Mouse (Mus musculus) cerebellum, postnatal 14 days (tissue): ENCODE data around the gene Aff1.

Experiments
- DNase-seq, 2 experiments: peaks; one replicate each; pipeline ENCODE4 v3.0.0; 2021; ENCODE audit warnings: mixed read lengths in 2 of 2

The Aff1 gene

DNA sequence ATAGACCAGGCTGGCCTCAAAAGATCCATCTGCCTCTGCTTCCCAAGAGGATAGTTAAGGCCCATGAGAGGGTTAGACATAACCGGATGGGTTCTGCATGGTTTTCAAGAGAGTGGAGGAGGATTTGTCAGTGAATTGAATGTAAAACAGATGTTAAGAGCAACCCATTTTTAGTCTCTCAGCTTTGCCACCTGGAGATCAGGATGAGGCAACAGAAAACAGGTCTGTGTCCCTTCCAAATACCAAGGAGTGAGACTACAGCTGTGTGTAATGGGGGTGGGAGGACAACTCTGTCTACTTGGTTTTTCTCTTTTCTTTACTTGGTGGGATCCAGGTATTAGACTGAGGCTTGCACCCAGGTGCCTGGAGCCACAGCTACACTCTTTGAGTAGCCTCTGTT, 37.1 kb downstream of the Aff1 start:
- no peak for DNase-seq

DNA sequence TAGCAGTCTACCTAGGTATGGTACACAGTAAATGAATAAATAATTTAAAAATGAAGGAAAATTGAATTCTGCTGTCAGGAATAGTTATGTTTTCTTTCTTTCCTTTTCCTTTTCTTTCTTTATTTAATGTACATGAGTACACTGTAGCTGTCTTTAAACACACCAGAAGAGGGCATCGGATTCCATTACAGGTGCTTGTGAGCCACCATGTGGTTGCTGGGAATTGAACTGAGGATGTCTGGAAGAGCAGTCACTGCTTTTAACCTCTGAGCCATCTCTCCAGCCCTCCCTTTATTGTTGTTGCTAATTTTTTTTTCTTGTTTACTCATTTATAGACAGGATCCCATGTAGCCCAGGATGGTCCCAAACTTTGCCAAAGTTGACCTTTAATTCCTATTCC, 38.0 kb downstream of the Aff1 start:
- DNase-seq: no peak

DNA sequence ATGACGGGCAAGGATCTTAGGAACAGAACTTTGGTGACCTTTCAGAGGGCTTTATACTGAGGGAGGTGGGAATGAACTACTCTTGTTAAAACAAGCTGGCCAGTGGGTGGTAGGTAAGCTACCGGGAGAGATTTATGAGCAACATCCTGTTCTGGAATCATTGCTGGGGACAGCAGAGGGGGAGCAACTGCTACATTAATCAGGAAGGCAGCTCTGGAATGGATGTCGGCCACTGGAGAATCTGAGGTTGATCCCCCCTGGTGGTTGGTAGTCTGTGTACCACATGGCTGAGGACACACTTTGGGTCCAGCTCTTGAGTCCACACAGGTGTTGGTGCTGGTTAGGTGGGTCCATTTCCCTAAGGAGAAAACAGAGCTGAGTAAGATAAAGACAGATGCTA, 38.6 kb downstream of the Aff1 start:
- DNase-seq: no peak

DNA sequence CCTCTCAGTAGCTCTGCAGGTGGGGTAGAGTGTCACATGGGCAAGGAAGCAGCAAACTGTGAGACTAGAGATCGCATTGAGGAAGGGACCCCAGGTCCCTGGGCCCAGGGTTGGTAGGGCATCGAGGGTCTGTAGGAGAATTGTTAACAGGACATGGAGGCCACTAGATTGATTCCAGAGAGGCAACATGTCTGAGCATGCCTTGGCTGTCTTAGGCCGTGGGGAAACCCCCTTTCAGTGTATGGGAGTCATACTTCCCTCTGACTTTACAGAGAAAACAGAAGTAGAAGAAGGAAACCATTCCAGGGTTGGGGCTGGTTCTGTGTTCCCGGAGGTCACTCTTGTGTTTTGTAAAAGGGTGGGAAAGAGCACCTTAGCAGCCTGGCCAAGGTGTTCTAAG, 40.4 kb downstream of the Aff1 start:
- DNase-seq: no peak

DNA sequence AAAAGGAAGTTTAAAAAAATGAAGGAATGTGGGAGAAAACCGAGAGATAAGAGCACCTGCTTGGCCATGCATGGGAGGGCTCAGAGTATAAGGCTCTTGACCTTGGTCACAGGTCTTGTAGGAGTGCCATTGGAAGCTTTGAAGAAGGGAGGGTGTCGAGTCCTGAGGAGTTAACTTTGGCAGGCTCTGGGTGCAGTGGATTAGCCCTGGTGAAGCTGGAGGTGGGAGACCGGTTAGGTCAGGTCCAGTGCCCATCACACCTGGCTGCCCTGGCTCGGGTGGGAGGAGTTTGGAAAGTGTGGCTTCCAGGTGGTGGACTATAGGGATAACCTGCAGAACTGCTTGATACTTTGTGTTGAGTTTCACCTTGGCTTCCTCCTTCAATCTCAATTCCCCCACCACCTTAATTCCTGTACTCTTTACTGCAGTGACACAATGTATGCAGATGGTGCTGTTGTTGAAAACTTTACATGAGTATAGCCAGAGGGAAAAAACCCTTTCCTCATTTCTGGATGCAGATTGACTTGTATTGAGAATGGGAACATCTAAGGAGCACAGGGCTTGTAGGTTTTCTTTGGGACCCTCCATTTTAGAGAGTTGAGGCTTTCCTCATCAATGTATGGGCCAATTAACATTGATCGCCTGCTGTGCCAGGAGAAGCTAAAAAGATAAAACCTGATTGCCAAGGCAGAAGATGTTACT, 43.4 kb downstream of the Aff1 start:
- DNase-seq: no peak

DNA sequence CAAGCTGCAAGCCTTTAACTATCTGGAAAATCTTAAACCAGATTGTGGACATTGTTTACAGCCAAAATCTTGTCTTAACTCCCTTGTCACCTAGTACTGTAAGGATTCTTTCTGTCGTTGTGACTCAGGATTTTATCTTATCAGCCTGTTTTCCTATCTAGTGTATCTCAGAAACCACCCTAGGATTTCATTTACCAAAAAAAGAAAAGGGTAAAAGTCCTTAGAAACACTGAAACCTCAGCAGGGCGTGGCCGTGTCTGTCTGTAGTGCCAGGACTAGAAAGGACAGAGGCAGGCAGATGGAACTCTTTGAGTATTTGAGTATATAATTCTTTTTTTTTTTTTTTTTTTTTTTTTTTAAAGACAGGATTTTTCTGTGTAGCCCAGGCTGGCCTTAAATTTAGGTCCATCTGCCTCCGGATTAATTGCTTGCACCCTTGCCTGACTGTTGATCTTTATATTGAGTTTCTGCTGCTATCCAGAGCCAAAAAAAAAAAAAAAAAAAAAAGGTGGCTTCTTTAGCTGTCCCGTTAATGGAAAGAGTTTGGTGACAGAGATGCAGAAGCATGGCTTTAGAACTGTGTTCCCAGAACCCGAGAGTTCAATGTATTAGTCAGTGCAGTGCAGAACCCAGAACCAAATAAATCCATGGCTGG, 44.5 kb downstream of the Aff1 start:
- DNase-seq: no peak

DNA sequence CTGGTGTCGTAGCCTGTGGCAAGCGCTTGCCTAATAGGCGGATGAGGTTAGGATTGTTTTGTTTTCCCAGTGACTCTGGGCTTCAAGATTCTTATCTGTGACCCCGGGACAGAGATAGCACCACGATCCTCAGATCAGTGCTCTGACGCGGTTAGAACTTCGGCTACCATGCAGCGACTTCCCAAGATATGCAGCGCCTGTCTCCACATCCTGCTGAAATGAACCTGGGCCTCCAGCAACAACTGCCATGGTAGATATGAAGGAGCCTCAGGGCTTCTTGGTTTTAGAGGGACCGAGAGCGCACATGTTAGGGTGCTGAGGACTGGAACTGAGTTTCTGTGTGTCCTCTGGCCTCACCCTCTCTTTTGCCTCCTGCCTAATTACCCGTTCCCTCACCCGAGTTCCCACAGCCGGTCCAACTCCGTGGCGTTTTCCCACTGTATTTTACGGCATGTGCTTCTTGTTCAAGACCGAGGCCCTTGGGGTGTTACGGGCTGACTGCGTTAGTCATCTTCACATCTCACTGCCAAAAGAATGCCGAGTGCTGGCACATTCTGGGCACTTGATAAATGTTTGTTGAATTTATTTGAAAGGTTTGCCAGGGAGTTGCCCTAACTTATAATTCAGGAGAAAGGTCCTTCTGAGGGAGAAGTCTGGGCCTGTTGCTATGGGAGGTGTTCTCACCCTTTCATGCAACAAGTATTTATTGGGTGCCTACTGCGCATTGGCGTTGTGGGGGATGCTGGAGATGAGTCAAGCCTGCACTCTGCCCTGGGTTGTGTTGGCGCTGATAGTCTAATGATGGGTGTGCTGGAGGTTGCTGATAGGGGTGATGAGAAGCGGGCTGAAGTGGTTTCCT, 45.3 kb downstream of the Aff1 start:
- no peak for DNase-seq

DNA sequence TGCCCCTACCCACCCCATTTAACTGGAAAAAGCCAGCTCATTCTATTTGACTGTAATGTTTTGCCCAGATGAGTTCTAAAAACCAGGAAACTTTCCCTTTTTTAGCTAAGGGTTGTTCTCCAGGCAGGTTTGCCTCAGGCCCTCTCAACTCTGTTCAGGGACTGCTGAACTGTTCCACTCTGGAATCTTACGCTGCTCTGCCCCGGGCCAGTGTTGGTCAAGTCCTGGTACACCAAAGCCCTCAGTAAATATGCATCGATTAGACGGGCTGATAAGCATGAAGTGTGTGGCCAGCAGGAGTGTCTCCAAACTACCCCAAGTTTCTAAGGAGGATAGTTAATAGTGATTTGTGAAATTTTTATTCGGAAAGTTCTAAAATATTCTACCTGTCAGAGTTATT, 46.3 kb downstream of the Aff1 start:
- DNase-seq: no peak

DNA sequence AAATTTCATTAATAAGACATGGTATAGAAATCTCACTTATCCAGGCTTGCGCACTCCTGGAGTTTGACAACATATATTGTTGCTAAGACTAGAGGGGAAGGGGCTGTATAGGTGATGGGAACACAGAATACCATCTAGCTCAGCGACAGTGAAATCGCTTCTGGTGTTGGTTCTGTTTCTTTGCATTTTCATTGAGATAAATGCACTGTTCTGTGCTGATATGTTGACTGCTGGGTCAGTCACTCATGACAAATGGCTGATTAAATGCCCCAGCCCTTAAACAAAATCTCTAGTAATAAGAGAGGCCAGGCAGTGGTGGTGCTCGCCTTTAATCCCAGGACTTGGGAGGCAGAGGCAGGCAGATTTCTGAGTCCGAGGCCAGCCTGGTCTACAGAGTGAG, 47.0 kb downstream of the Aff1 start:
- no peak for DNase-seq

DNA sequence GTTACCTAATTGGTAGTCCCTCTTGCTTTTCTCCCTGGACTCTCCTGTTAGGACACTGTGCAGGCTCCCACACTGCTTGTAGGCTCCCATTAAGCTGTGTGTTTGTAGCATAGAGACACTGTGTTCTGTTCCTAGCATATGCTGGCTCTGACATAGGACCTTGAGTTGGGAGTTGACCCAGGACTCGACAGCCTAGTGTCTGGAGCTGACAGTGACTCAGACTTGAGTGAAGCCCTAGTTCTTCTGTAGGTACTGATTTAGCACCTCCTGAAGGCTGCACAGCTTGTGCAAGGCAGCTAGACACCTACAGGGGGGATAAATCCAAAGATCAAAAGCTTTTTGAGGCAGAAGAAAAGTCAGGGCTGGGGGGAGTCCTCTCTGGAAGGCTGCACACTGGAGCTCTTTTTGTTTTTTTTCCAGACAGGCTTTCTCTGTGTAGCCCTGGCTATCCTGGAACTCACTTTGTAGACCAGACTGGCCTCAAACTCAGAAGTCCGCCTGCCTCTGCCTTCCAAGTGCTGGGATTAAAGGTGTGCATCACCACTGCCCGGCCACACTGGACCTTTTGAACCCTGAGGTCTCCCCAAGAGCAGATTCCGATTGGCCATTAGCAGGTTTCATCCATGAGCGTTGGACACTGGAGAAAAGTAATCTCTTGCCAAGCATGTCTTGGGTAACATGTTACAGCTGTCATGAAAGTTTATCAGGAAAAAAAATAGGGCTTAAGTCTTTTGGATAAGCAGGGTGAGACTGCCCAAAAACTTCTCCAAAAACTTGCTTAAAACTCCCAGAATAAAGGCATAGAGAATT, 48.1 kb downstream of the Aff1 start:
- no peak for DNase-seq

DNA sequence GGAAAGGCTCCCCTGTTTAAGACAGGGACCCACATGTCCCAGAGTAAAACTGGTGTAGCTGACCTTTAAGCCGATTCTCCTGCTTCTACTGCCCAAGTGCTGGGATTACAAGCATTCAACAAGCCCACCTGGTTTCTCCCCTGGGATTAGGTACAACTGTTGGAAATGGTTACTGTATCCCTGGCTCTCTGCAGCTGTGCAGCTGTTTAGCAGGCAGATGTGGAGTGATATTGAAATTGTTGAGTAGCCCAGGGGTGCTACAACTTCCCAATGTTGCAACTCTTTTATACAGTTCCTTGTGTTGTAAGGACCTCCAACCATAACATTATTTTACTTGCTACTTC, 48.7 kb downstream of the Aff1 start:
- no peak for DNase-seq

DNA sequence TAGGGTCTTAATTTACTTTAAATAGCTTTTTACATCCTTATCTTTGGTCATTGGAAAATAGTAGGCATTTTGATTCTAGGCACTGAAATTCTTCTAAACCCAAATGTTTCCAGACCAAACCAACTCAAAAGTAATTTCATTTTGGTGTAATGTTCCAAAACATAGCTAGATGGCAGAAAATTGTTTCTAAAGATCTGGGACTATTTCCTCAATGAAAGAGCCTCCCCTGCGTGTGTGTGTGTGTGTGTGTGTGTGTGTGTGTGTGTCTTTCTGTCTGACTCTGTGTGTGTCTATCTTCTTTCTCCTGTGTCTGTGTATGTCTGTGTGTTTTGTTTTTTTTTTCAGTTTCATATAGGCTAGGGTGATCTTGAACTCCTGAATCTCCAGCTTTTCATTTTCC, 49.3 kb downstream of the Aff1 start:
- DNase-seq: no peak

DNA sequence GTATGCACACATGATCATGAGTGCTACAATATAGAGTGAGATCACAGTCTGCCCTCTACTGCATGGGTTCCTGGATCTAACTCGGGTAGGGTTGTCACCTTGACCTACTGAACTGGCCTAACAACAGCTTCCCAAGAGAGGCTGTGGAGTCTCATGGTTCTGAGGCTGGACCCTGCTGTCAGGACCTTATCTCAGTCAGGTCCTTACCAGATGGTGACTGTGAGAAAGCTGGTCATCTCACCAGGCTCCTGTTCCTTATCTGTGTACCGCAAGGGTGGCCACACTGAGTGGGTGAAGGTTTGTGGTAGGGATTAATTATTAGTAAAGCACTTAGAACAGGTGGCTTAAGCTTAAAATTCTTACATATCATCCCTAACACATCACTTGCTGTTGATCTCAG, 49.8 kb downstream of the Aff1 start:
- no peak for DNase-seq

DNA sequence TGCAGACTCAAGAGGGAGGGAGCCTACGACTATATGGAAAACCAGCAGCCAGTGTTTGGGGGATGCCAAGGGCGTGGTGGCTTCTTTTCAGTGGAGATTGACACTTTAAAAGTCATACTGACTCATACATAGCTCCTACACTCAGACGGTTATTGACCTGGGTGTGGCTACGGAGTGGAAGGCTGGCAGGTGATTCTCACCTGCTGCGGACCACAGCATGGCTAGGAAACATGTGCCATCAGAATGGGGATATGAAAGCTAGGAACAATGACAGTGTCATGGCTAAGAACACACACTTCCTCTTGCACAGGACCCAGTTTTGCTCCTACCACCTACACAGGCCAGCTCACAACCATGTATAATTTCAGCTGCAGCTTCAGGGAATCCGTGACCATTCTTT, 52.4 kb downstream of the Aff1 start:
- no peak for DNase-seq

DNA sequence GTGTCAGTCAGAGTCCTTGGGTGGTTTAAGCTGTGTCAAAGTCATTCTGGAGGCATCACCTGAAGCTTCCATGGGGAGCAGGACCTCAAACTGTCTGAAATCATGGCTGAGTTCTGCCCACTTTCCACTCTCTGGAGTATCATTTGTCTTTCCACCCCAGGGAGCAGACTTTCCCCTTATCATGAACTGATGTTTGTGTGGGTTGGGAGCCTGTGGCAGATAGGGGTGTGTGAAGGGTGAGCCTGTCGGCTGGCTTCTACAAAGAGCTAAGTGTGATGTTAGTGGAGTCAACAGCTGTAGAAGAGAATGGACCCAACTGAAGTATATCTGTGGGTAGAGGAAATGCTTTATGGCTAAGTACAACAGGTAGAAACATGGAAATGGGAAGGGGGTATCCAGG, 53.5 kb downstream of the Aff1 start:
- DNase-seq: no peak

DNA sequence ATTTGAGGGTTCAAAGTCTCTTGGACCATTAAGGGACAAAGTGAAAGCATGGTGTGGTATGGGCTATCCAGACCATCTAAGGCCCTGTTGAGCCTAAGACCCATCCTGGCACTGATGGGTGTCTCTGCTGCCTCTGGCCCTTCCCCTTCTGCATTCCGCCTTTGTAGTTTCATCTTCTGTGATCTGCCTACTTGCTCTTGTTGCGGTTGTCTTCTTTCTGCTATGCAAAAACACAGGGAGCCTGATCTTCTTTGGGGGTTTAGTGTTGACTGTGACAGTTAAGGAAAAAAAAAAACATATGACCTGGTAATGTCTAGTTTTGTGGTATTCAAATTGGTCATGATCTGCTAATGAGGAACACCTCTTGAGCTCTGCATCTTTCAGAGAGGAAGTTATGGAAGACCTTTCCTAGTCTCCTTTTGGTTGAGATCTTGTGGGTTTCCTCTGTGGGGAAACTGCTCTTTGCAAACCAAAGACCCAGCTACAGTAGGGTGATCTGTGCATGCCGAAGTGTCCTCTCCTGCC, 54.4 kb downstream of the Aff1 start:
- no peak for DNase-seq

DNA sequence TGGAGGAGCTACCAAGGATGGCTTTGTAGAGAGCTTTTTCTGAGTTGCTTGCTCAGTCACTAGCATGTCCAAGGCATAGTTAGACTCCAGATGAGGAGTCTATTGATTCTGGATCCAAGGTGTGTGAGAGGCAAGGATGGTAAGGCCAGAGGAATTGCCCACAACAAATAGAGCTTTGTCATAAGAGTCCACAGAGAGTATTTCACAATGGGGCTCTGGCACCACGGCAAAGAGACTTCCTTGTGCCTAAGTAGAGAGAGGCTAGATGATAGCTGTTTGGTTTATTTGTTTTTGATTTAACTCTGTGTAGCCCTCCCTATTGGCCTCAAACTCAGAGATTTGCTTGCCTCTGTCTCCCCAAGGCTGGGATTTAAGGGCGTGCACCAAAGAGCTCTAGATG, 54.9 kb downstream of the Aff1 start:
- no peak for DNase-seq

DNA sequence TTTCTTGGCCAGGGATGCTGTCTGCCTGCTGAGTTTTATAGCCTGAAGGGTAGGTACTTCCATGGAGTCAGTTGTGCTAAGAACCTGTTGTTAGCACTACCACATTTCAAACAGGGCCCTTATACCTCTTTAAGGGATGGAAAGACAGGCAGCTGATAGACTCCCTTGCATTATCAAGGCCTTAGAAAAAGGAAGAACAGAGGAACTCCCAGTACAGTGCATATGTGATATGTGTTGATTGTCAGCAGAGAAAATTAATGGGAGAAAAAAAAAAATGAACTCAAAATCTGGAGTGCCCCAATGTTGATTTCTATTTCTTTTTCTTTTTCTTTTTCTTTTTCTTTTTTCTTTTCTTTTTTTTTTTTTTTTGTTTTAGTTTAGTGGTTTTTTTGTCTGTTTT, 56.2 kb downstream of the Aff1 start:
- no peak for DNase-seq

DNA sequence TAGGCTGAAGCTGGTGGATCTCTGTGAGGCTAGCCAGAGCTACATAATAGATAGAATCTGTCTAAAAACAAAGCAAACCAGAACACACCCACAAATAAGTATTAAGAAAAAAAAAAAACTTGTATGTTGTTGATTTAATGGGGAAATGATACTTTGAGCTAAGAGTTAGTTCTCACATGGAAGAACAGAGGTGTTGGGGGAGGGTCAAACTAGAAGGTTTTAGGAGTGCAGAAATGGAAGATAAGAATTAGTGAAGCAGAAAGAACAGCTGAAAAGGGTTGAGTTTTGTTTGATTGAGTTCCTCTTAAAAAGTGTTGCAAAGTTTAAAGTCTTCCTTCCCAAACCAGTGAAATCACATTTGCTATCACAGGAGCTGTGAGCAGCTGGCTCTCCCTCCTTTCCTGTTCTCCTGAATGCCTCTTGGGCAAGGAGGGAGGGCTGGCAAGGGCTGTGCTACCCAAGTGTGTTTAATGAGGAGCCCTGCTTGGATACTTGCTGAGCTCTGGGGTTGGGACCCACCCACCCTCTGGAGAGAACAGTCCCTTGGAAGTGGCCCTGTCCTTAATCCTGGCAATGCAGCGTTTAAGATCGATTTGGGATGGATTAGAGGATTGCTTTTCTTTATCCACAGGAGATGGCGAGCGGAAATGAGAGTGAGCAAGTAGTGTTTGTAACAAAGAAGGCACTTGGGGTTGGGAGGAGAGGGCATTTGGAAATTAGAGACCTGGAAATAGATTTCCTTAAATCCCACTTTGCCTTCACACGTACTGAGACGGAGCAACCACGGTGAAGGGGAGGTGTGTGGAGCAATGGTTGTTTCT, 57.5 kb downstream of the Aff1 start:
- DNase-seq: no peak

DNA sequence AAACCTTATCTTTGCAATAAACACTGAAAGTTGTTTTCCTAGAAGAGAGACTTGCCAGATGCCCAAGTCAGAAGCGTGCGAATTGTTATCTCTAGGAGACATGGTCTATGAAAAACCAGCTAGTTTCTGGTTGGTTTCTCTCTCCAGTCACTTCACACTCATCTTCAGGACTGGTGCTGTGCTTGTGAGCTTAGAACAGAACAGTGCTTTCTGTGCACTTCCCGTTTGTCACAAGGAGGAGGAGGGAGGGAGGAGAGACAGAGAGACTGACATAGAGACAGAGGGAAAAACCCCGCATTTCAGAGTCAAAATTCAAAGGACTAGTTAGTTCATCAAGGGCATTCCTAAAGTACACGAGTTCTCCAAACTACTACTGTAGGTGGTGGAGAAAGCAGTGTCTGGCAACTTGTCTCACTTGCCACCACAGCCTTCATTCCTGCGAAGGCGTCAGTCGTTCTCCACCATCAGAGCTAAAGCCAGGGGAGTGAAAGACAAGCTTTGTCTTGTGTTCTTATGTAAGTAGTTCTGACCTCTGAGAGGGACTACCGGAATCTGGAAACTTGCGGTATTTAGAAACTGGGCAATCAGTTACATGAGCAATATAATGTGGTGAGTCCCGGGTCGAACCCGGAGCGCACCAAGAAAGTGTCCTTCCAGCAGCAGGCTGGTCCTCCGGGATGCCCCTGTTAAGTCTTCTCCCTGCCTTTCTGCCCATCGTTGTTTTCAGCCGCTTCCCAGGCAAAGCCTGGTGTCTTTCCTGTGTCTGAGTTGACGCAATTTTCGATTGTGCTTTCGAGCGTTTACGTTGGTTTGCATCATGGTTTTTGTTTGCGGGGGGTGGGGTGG, 60.7 kb downstream of the Aff1 start:
- DNase-seq: peak; percentile 16 to 36
